Mouse (Mus musculus) kidney, adult 10 weeks (tissue): ENCODE measurements around the gene Rpl27. TPM values are rescaled to one million over a fixed set of nuclear protein-coding genes. Genes with fewer than 3 reads are reported as not detected.

Experiments
- polyA plus RNA-seq: library from polyadenylated mRNA; stranded (reverse); fragments of 350-450 nt; fragmentation: Illumina TruSeq; extraction: RNeasy Lipid Tissue Mini Kit (QIAGEN cat#74804); gene quantifications from one replicate; pipeline ENCODE4 v1.2.3, GENCODE M21; 2014; ENCODE audit warnings: low read depth, low replicate concordance

Rpl27 gene
- 36.8 TPM for polyA plus RNA-seq

GRCm38 (mm10) chr11:101442127-101442693, at the start of gene Rpl27:
Gene Rpl27 (plus strand): TSS chr11:101442298.

GRCm38 (mm10) chr11:101417101-101417855, 24.8 kb upstream of the Rpl27 start, which contains the start of gene Aarsd1:
Gene Aarsd1 (minus strand): TSS chr11:101417615.

GRCm38 (mm10) chr11:101424105-101424851, 17.8 kb upstream of the Rpl27 start, which contains the start of gene Gm27029:
Gene Gm27029 (minus strand): TSS chr11:101424796.

GRCm38 (mm10) chr11:101424925-101425813, 16.9 kb upstream of the Rpl27 start, which contains the start of the genes Rundc1 and Ptges3l:
Gene Rundc1 (plus strand): TSS chr11:101425085.
Gene Ptges3l (minus strand): TSS chr11:101425333.

GRCm38 (mm10) chr11:101448274-101448746, 6.2 kb downstream of the Rpl27 start, which contains the start of gene Ifi35:
Gene Ifi35 (plus strand): TSS chr11:101448407.

GRCm38 (mm10) chr11:101464211-101465100, 22.4 kb downstream of the Rpl27 start, which contains the start of gene Rnd2:
Gene Rnd2 (plus strand): TSS chr11:101464999.

GRCm38 (mm10) chr11:101465869-101466551, 23.9 kb downstream of the Rpl27 start, which contains the start of gene Vat1:
Gene Vat1 (minus strand): TSS chr11:101466230.

Other genes starting within 250 kb of the Rpl27 start
- gene Ezh1, start 215.8 kb upstream of the Rpl27 start, polyA plus RNA-seq, result 30.4 TPM
- 6.7 TPM for gene Ramp2, start 196.3 kb upstream of the Rpl27 start, polyA plus RNA-seq
- 115 TPM for gene Vps25, start 188.6 kb upstream of the Rpl27 start, polyA plus RNA-seq
- 2.6 TPM for gene Wnk4, start 181.7 kb upstream of the Rpl27 start, polyA plus RNA-seq
- 4.6 TPM for gene Cntd1, start 163.3 kb upstream of the Rpl27 start, polyA plus RNA-seq
- 13.9 TPM for gene Coa3, start 163.2 kb upstream of the Rpl27 start, polyA plus RNA-seq
- gene Becn1, start 140.0 kb upstream of the Rpl27 start, polyA plus RNA-seq, result 96.1 TPM
- gene Psme3, start 126.1 kb upstream of the Rpl27 start, polyA plus RNA-seq, result 180 TPM
- 0.28 TPM for gene Aoc2, start 117.2 kb upstream of the Rpl27 start, polyA plus RNA-seq
- gene Aoc3, start 111.7 kb upstream of the Rpl27 start, polyA plus RNA-seq, result 2.3 TPM
- gene G6pc, start 74.7 kb upstream of the Rpl27 start, polyA plus RNA-seq, result 542 TPM
- gene Aarsd1, start 24.7 kb upstream of the Rpl27 start, polyA plus RNA-seq, result 10.7 TPM
- 0.81 TPM for gene Gm27029, start 17.5 kb upstream of the Rpl27 start, polyA plus RNA-seq
- gene Rundc1, start 17.2 kb upstream of the Rpl27 start, polyA plus RNA-seq, result 3.9 TPM
- gene Ptges3l, start 17.0 kb upstream of the Rpl27 start, polyA plus RNA-seq, result 2.0 TPM
- gene Ifi35, start 6.1 kb downstream of the Rpl27 start, polyA plus RNA-seq, result 0.93 TPM
- gene Rnd2, start 22.7 kb downstream of the Rpl27 start, polyA plus RNA-seq, result 4.5 TPM
- gene Vat1, start 23.9 kb downstream of the Rpl27 start, polyA plus RNA-seq, result 1.5 TPM
- 0.32 TPM for gene Brca1, start 109.7 kb downstream of the Rpl27 start, polyA plus RNA-seq
- 182 TPM for gene Nbr1, start 109.9 kb downstream of the Rpl27 start, polyA plus RNA-seq
- 36.1 TPM for gene Tmem106a, start 139.9 kb downstream of the Rpl27 start, polyA plus RNA-seq
- not detected for gene Gm11634, start 157.0 kb downstream of the Rpl27 start, polyA plus RNA-seq
- gene Rdm1, start 184.9 kb downstream of the Rpl27 start, polyA plus RNA-seq, result not detected
- 7.3 TPM for gene Arl4d, start 223.2 kb downstream of the Rpl27 start, polyA plus RNA-seq